Mouse (Mus musculus) forebrain, embryonic 15.5 days (tissue): ENCODE results near the gene Krtcap2. TPM values are rescaled to one million over a fixed set of nuclear protein-coding genes. Genes with fewer than 3 reads are reported as not detected.
A peak's percentile ranks its signal among the peaks of the same experiment; 100 is the strongest.

Experiments used
- ATAC-seq: fragments of 200-750 bp; cut with Nextera tagmentation; replicated peaks from 2 replicates; pipeline ENCODE4 v1.8.0; 2017; ENCODE audit warnings: mild to moderate bottlenecking, moderate TSS enrichment, moderate library complexity
- H3K27ac ChIP-seq: fragments of 300-500 bp; sonication (generic); replicated peaks from 2 replicates; pipeline ENCODE4 v1.5.1; 2015; ENCODE audit warnings: mild to moderate bottlenecking, inconsistent platforms
- H3K27me3 ChIP-seq: fragments of 300-500 bp; sonication (generic); 2 replicates; pipeline ENCODE4 v1.6.1; 2015; ENCODE audit warnings: inconsistent platforms
- H3K36me3 ChIP-seq: fragments of 300-500 bp; sonication (generic); 2 replicates; pipeline ENCODE4 v1.6.1; 2015; ENCODE audit warnings: mild to moderate bottlenecking, inconsistent platforms
- H3K4me1 ChIP-seq: fragments of 300-500 bp; sonication (generic); 2 replicates; pipeline ENCODE4 v1.6.1; 2015; ENCODE audit warnings: inconsistent platforms
- H3K4me2 ChIP-seq: fragments of 300-500 bp; sonication (generic); replicated peaks from 2 replicates; pipeline ENCODE4 v1.6.1; 2015; ENCODE audit warnings: mild to moderate bottlenecking, inconsistent platforms
- H3K4me3 ChIP-seq: fragments of 300-500 bp; sonication (generic); 2 replicates; pipeline ENCODE4 v1.5.1; 2015; ENCODE audit warnings: mild to moderate bottlenecking, inconsistent platforms
- H3K9ac ChIP-seq: fragments of 300-500 bp; sonication (generic); replicated peaks from 2 replicates; pipeline ENCODE4 v1.6.1; 2015; ENCODE audit warnings: mild to moderate bottlenecking, inconsistent platforms
- H3K9me3 ChIP-seq: fragments of 300-500 bp; sonication (generic); 2 replicates; pipeline ENCODE4 v1.6.1; 2016; ENCODE audit warnings: inconsistent platforms
- WGBS: fragments of 180-500 bp; shearing (Covaris S2); methylation state at CpG from one replicate; pipeline ENCODE4 v1.1.7; 2015; ENCODE audit warnings: mixed read lengths; 5-methylcytosine and 5-hydroxymethylcytosine counted together
- polyA plus RNA-seq: library from polyadenylated mRNA; unstranded; fragments of >200 nt; fragmentation: Nextera tagmentation; extraction: Ambion mirVana; gene quantifications from 2 replicates; pipeline ENCODE4 v1.2.1, GENCODE M21; 2015

Gene Krtcap2
- polyA plus RNA-seq, 1 experiment from 2014 or later: 192 TPM

- Histone ChIP-seq H3K9me3 (no peaks in the 10 kb centered on the region), H3K27ac (peak overlapping the region; percentile 53), H3K36me3 (no peaks in the 10 kb centered on the region), H3K4me2 (peak overlapping the region; percentile 92), H3K4me1 (peaks cover 41% of the 10 kb centered on the region), H3K9ac (peak overlapping the region; percentile 44), H3K27me3 (peaks cover 5% of the 10 kb centered on the region; the same call in 1 of the 2 replicates), H3K4me3 (peak overlapping the region; percentile 49)
- peak; percentile 69 for ATAC-seq
- WGBS: 2% methylated on average over 35 of the region's 35 CpGs
These were observed 33.6 kb downstream of the Krtcap2 start for GRCm38 (mm10) chr3:89279153-89279890.

DNA sequence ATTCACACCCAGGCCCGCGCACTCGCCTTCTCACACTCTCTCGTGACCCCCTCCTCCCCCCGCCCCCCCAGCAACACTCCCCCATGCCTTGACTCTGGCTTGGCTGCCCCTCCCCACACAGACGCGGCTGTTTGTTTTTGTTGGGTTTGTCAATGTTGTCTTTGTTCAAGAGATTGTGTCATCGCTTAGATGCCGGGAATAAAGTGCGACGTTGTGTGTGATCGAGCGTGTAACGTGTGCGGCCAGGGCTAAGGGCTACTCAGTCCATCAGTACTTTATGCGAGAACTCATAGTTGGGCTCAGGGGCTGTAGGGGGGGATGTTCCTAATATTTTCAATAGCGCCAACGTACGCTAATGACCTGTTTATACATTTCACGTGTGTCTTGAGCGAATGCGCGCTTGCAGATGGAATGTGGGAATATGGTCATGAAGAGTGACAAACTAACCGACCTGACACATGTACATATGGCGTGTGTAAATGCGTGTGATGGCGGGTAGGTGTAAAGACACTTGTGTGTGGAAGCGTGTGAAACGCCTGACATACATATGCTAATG is 34.4 kb downstream of the Krtcap2 start:
- peaks cover 5% of the 10 kb centered on the region; the same call in 1 of the 2 replicates for H3K27me3 ChIP-seq
- peak overlapping the region; percentile 92 for H3K4me2 ChIP-seq
- peaks cover 41% of the 10 kb centered on the region for H3K4me1 ChIP-seq
- no peaks in the 10 kb centered on the region for H3K36me3 ChIP-seq
- H3K9ac ChIP-seq: peak overlapping the region; percentile 44
- no peaks in the 10 kb centered on the region for H3K9me3 ChIP-seq
- H3K27ac ChIP-seq: peak overlapping the region; percentile 53
- peak; percentile 23 for ATAC-seq
- peak overlapping the region; percentile 49 for H3K4me3 ChIP-seq
- under 1% methylated on average over 29 of the region's 29 CpGs for WGBS

DNA sequence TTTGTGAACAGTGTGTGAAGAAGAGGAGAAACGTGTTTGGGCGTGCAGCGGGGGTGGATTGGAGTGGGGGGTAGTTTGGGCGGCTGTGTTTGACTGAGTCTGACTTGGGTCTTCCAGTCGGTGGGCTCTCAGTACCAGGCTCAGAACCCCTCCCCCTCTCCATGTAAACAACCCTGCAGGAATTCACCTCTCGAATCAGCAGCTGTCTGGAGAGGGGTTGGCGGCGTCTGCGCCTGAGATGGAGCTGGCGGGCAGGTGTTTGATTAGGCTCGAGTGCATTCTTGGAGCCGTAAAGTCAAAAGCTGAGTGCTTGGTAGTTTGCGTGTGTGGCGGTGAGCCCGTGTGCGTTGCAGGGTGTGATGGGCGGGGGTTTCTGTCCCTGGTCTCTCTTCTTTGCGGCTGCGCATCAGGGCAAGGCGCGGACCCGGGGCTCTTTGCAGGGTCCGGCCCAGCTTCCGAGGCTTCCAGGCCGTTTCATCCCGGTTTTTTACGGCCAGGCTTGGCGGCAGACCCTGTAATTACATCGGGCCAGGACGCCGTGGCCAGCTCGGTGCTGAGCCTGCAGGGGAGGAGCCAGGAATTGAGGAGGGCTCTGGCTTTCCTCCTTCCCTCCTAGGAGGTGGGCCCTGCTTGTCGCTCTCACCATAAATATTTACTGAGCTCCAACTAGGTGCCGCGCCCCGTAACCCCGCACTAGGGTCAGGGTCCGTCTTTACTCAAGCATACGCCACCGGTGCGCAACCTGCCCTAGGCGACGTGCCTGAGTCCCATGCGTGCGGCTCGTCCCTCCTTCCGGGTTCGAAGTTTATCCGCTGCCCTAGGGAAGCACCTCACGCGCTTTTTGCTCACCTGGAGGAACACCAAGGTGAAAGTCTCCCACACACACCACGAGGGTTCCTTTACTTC is 35.1 kb downstream of the Krtcap2 start, which contains the start of gene Efna1:
Efna1 (minus strand) TSS at position 537 of the 906 bp plus-strand sequence.
- H3K27me3 ChIP-seq: peaks cover 5% of the 10 kb centered on the region; the same call in 1 of the 2 replicates
- peak within 1 kb of the TSS; percentile 49 for H3K4me3 ChIP-seq
- peak within 1 kb of the TSS; percentile 53 for H3K27ac ChIP-seq
- H3K9ac ChIP-seq: peak within 1 kb of the TSS; percentile 44
- H3K9me3 ChIP-seq: no peaks in the 10 kb centered on the region
- peak within 1 kb of the TSS; percentile 92 for H3K4me2 ChIP-seq
- under 1% methylated on average over 52 of the region's 52 CpGs for WGBS
- H3K36me3 ChIP-seq: no peaks in the 10 kb centered on the region
- peaks cover 41% of the 10 kb centered on the region for H3K4me1 ChIP-seq
- peak; percentile 24 for ATAC-seq

- ATAC-seq: no peak
- H3K36me3 ChIP-seq: no peaks in the 10 kb centered on the region
- H3K9me3 ChIP-seq: no peaks in the 10 kb centered on the region
- WGBS: 13% methylated on average over 20 of the region's 20 CpGs
- H3K27me3 ChIP-seq: peaks cover 5% of the 10 kb centered on the region; the same call in 1 of the 2 replicates
- H3K4me3 ChIP-seq: peak overlapping the region; percentile 49
- 0 out of 2 replicates have a peak overlapping the region, but pooled peaks have one; percentile 36 for H3K27ac ChIP-seq
- peaks cover 41% of the 10 kb centered on the region for H3K4me1 ChIP-seq
- peak overlapping the region; percentile 92 for H3K4me2 ChIP-seq
- peak overlapping the region; percentile 44; the same call in 1 of the 2 replicates for H3K9ac ChIP-seq
These were observed 36.0 kb downstream of the Krtcap2 start for GRCm38 (mm10) chr3:89281579-89282290.

GRCm38 (mm10) chr3:89282291-89282643 is 36.5 kb downstream of the Krtcap2 start:
- 30% methylated on average over 4 of the region's 4 CpGs for WGBS
- no peak overlapping the region for H3K4me3 ChIP-seq
- 0 out of 2 replicates have a peak overlapping the region, but pooled peaks have one; percentile 36 for H3K27ac ChIP-seq
- H3K9me3 ChIP-seq: no peaks in the 10 kb centered on the region
- H3K4me2 ChIP-seq: 0 out of 2 replicates have a peak overlapping the region, but pooled peaks have one; percentile 92
- H3K27me3 ChIP-seq: peaks cover 5% of the 10 kb centered on the region; the same call in 1 of the 2 replicates
- H3K9ac ChIP-seq: no peak overlapping the region
- no peaks in the 10 kb centered on the region for H3K36me3 ChIP-seq
- ATAC-seq: no peak
- H3K4me1 ChIP-seq: peaks cover 38% of the 10 kb centered on the region

GRCm38 (mm10) chr3:89284261-89284660 is 38.5 kb downstream of the Krtcap2 start:
- Histone ChIP-seq H3K9me3 (no peaks in the 10 kb centered on the region), H3K27me3 (peaks cover 5% of the 10 kb centered on the region; the same call in 1 of the 2 replicates), H3K4me1 (peaks cover 32% of the 10 kb centered on the region), H3K4me3 (no peak overlapping the region), H3K4me2 (no peak overlapping the region), H3K9ac (no peak overlapping the region), H3K27ac (no peak overlapping the region), H3K36me3 (no peaks in the 10 kb centered on the region)
- WGBS: 88% methylated on average over 3 of the region's 3 CpGs
- no peak for ATAC-seq

- no peak overlapping the region for H3K27ac ChIP-seq
- no peak for ATAC-seq
- WGBS: 47% methylated on average over 2 of the region's 2 CpGs
- H3K27me3 ChIP-seq: peaks cover 5% of the 10 kb centered on the region; the same call in 1 of the 2 replicates
- no peaks in the 10 kb centered on the region for H3K36me3 ChIP-seq
- H3K4me1 ChIP-seq: peaks cover 19% of the 10 kb centered on the region
- H3K4me3 ChIP-seq: no peak overlapping the region
- H3K4me2 ChIP-seq: no peak overlapping the region
- H3K9me3 ChIP-seq: no peaks in the 10 kb centered on the region
- H3K9ac ChIP-seq: no peak overlapping the region
These were observed 39.8 kb downstream of the Krtcap2 start for GRCm38 (mm10) chr3:89285526-89285925.

DNA sequence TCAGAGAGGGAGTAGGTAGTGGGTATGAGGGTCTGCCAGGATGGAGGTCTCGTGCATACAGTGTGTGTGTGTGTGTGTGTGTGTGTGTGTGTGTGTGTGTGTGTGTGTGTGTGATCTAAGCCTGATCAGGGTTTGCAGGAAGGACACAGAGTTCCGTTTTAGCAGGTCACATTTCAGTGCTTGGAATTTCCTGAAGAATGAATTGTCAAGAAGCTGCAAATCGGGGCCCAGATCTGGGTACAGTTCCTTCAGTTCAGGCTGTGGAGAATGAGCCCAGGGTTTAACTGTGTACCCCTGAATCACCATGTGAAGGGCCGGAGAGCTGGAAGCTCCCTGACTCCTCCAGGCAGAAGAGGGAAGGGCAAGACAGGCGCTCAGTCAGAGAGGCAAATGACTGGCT is 41.5 kb downstream of the Krtcap2 start:
- H3K36me3 ChIP-seq: no peaks in the 10 kb centered on the region
- ATAC-seq: no peak
- H3K4me3 ChIP-seq: no peak overlapping the region
- no peak overlapping the region for H3K4me2 ChIP-seq
- peaks cover 2% of the 10 kb centered on the region for H3K4me1 ChIP-seq
- H3K9me3 ChIP-seq: no peaks in the 10 kb centered on the region
- H3K9ac ChIP-seq: no peak overlapping the region
- WGBS: 58% methylated on average over 5 of the region's 5 CpGs
- H3K27ac ChIP-seq: no peak overlapping the region
- H3K27me3 ChIP-seq: no peaks in the 10 kb centered on the region

- 56% methylated on average over 7 of the region's 7 CpGs for WGBS
- no peaks in the 10 kb centered on the region for H3K36me3 ChIP-seq
- H3K4me1 ChIP-seq: no peaks in the 10 kb centered on the region
- H3K27ac ChIP-seq: no peak overlapping the region
- no peak for ATAC-seq
- no peak overlapping the region for H3K4me2 ChIP-seq
- H3K27me3 ChIP-seq: no peaks in the 10 kb centered on the region
- H3K9ac ChIP-seq: no peak overlapping the region
- H3K4me3 ChIP-seq: no peak overlapping the region
- H3K9me3 ChIP-seq: no peaks in the 10 kb centered on the region
These were observed 42.8 kb downstream of the Krtcap2 start for GRCm38 (mm10) chr3:89288503-89288928.

GRCm38 (mm10) chr3:89291874-89292273 is 46.1 kb downstream of the Krtcap2 start:
- H3K9ac ChIP-seq: no peak overlapping the region
- no peak overlapping the region for H3K4me2 ChIP-seq
- no peaks in the 10 kb centered on the region for H3K9me3 ChIP-seq
- 77% methylated on average over 10 of the region's 10 CpGs for WGBS
- peaks cover 3% of the 10 kb centered on the region; the same call in 1 of the 2 replicates for H3K4me1 ChIP-seq
- no peaks in the 10 kb centered on the region for H3K27me3 ChIP-seq
- H3K27ac ChIP-seq: no peak overlapping the region
- no peak for ATAC-seq
- no peak overlapping the region for H3K4me3 ChIP-seq
- no peaks in the 10 kb centered on the region for H3K36me3 ChIP-seq

- H3K9ac ChIP-seq: no peak overlapping the region
- WGBS: 71% methylated on average over 5 of the region's 5 CpGs
- no peak overlapping the region for H3K27ac ChIP-seq
- H3K36me3 ChIP-seq: no peaks in the 10 kb centered on the region
- H3K4me3 ChIP-seq: no peak overlapping the region
- no peak for ATAC-seq
- H3K4me1 ChIP-seq: peaks cover 3% of the 10 kb centered on the region; the same call in 1 of the 2 replicates
- no peak overlapping the region for H3K4me2 ChIP-seq
- H3K9me3 ChIP-seq: no peaks in the 10 kb centered on the region
- no peaks in the 10 kb centered on the region for H3K27me3 ChIP-seq
These were observed 46.5 kb downstream of the Krtcap2 start for GRCm38 (mm10) chr3:89292303-89292702.
